Mouse (Mus musculus) megakaryocyte, embryonic 14.5 days (primary cell): ENCODE measurements at regions not wholly inside any gene's neighbourhood (a gene's known extent, or its start where the extent isn't known, plus 50 kb on each side); places are given as distances from the start of the nearest gene placed in this dataset.

Experiments used
- FLI1 ChIP-seq: IDR thresholded peaks from 2 replicates; pipeline ENCODE4 v1.6.1; 2012; ENCODE audit warnings: low read length, inconsistent platforms, mixed read lengths
- GATA1 ChIP-seq: IDR thresholded peaks from 3 replicates; pipeline ENCODE4 v1.6.1; 2012; ENCODE audit warnings: mixed read lengths, low read length, inconsistent platforms, borderline replicate concordance

DNA sequence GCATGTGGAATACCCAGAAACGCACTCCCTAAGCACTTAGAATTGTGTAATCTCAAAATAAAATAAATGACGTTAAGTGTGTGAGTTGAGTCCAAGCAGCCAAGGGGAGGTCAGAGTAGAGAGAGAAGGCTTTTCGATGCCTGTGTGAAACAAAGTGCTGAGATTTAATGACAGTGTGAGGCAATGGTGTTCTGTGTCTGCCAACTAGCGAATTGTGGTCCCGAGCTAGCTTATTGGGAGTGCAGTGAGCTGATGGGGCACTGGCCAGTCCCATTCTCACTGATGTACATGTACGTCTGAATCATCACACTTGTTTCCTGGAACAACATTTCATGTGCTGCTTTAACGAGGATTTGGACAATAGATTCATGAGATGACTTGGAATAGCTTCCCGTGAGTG lies 234.7 kb upstream of the Gm12728 start:
- TF ChIP-seq GATA1 (no peak), FLI1 (no peak)
